Mouse (Mus musculus): Measurements from ENCODE around the gene Iqca. TPM values are rescaled to one million over a fixed set of nuclear protein-coding genes. Genes with fewer than 3 reads are reported as not detected.

Gene Iqca
- polyA plus RNA-seq, 1 experiment from 2014 or later, result 0.84 TPM

GRCm38 (mm10) chr1:90124561-90124960, 28.6 kb downstream of the Iqca start:
- Histone ChIP-seq H3K4me3 (no peak overlapping the region), H3K4me2 (replicated peaks) (no peak overlapping the region), H3K4me1 (no peaks in the 10 kb centered on the region), H3K9ac (no peak overlapping the region), H3K36me3 (no peaks in the 10 kb centered on the region), H3K27ac (no peak overlapping the region), H3K27me3 (no peaks in the 10 kb centered on the region), H3K9me3 (replicated peaks) (no peaks in the 10 kb centered on the region)
- WGBS, result 96% methylated on average over 12 of the region's 12 CpGs
- no peak for ATAC-seq (ENCODE audit: low FRiP score)

- Histone ChIP-seq H3K9me3 (replicated peaks) (no peaks in the 10 kb centered on the region), H3K27me3 (no peaks in the 10 kb centered on the region), H3K9ac (no peak overlapping the region), H3K4me2 (replicated peaks) (no peak overlapping the region), H3K27ac (no peak overlapping the region), H3K4me3 (no peak overlapping the region), H3K4me1 (no peaks in the 10 kb centered on the region), H3K36me3 (no peaks in the 10 kb centered on the region)
- ATAC-seq (ENCODE audit: low FRiP score), result no peak
- WGBS, result 81% methylated on average over 6 of the region's 6 CpGs
Measured at GRCm38 (mm10) chr1:90120706-90121105, 32.5 kb downstream of the Iqca start.

GRCm38 (mm10) chr1:90119214-90119613, 34.0 kb downstream of the Iqca start:
- no peaks in the 10 kb centered on the region for H3K9me3 ChIP-seq (replicated peaks)
- H3K4me2 ChIP-seq (replicated peaks), result no peak overlapping the region
- no peak overlapping the region for H3K27ac ChIP-seq
- H3K36me3 ChIP-seq, result no peaks in the 10 kb centered on the region
- ATAC-seq (ENCODE audit: low FRiP score), result no peak
- H3K9ac ChIP-seq, result no peak overlapping the region
- no peaks in the 10 kb centered on the region for H3K4me1 ChIP-seq
- no peak overlapping the region for H3K4me3 ChIP-seq
- H3K27me3 ChIP-seq, result no peaks in the 10 kb centered on the region
- WGBS, result 80% methylated on average over 12 of the region's 12 CpGs

- WGBS, result 85% methylated on average over 7 of the region's 7 CpGs
- Histone ChIP-seq H3K36me3 (no peaks in the 10 kb centered on the region), H3K4me3 (no peak overlapping the region), H3K27me3 (no peaks in the 10 kb centered on the region), H3K27ac (no peak overlapping the region), H3K4me2 (replicated peaks) (no peak overlapping the region), H3K9me3 (replicated peaks) (no peaks in the 10 kb centered on the region), H3K9ac (no peak overlapping the region), H3K4me1 (no peaks in the 10 kb centered on the region)
- no peak for ATAC-seq (ENCODE audit: low FRiP score)
Measured at GRCm38 (mm10) chr1:90117207-90117606, 36.0 kb downstream of the Iqca start.

- no peaks in the 10 kb centered on the region for H3K27me3 ChIP-seq
- 90% methylated on average over 5 of the region's 5 CpGs for WGBS
- H3K36me3 ChIP-seq, result no peaks in the 10 kb centered on the region
- H3K4me3 ChIP-seq, result no peak overlapping the region
- no peaks in the 10 kb centered on the region for H3K9me3 ChIP-seq (replicated peaks)
- ATAC-seq (ENCODE audit: low FRiP score), result no peak
- no peak overlapping the region for H3K4me2 ChIP-seq (replicated peaks)
- no peak overlapping the region for H3K27ac ChIP-seq
- H3K4me1 ChIP-seq, result no peaks in the 10 kb centered on the region
- H3K9ac ChIP-seq, result no peak overlapping the region
Measured at GRCm38 (mm10) chr1:90114586-90114985, 38.6 kb downstream of the Iqca start.

- Histone ChIP-seq H3K27ac (no peak overlapping the region), H3K4me2 (replicated peaks) (no peak overlapping the region), H3K9me3 (replicated peaks) (no peaks in the 10 kb centered on the region), H3K4me3 (no peak overlapping the region), H3K27me3 (no peaks in the 10 kb centered on the region), H3K36me3 (no peaks in the 10 kb centered on the region), H3K9ac (no peak overlapping the region), H3K4me1 (no peaks in the 10 kb centered on the region)
- ATAC-seq (ENCODE audit: low FRiP score), result no peak
- 82% methylated on average over 6 of the region's 6 CpGs for whole genome bisulfite sequencing
Measured at GRCm38 (mm10) chr1:90113655-90114244, 39.5 kb downstream of the Iqca start.

- no peaks in the 10 kb centered on the region for H3K9me3 ChIP-seq (replicated peaks)
- no peak for ATAC-seq (ENCODE audit: low FRiP score)
Measured at GRCm38 (mm10) chr1:90112669-90113068, 40.5 kb downstream of the Iqca start.

GRCm38 (mm10) chr1:90111198-90111839, 41.9 kb downstream of the Iqca start:
- H3K9ac ChIP-seq, result no peak overlapping the region
- H3K9me3 ChIP-seq (replicated peaks), result no peaks in the 10 kb centered on the region
- no peak overlapping the region for H3K4me2 ChIP-seq (replicated peaks)
- H3K36me3 ChIP-seq, result no peaks in the 10 kb centered on the region
- WGBS, result 63% methylated on average over 2 of the region's 2 CpGs
- H3K27ac ChIP-seq, result no peak overlapping the region
- H3K4me3 ChIP-seq, result no peak overlapping the region
- no peak for ATAC-seq (ENCODE audit: low FRiP score)
- H3K4me1 ChIP-seq, result no peaks in the 10 kb centered on the region
- H3K27me3 ChIP-seq, result no peaks in the 10 kb centered on the region

More at GRCm38 (mm10) chr1:90112669-90113068, 40.5 kb downstream of the Iqca start:
- Histone ChIP-seq H3K4me1 (no peaks in the 10 kb centered on the region), H3K4me2 (replicated peaks) (no peak overlapping the region), H3K36me3 (no peaks in the 10 kb centered on the region), H3K27ac (no peak overlapping the region), H3K4me3 (no peak overlapping the region), H3K27me3 (no peaks in the 10 kb centered on the region), H3K9ac (no peak overlapping the region)
- 76% methylated on average over 2 of the region's 2 CpGs for WGBS

- H3K9ac ChIP-seq, result no peak overlapping the region
- no peak overlapping the region for H3K27ac ChIP-seq
- H3K9me3 ChIP-seq (replicated peaks), result no peaks in the 10 kb centered on the region
- no peak for ATAC-seq (ENCODE audit: low FRiP score)
- no peaks in the 10 kb centered on the region for H3K4me1 ChIP-seq
- H3K36me3 ChIP-seq, result no peaks in the 10 kb centered on the region
- no peak overlapping the region for H3K4me2 ChIP-seq (replicated peaks)
- WGBS, result 70% methylated on average over 8 of the region's 8 CpGs
- H3K27me3 ChIP-seq, result no peaks in the 10 kb centered on the region
- H3K4me3 ChIP-seq, result no peak overlapping the region
Measured at GRCm38 (mm10) chr1:90103896-90104487, 49.2 kb downstream of the Iqca start.

- Histone ChIP-seq H3K36me3 (no peaks in the 10 kb centered on the region), H3K27me3 (no peaks in the 10 kb centered on the region), H3K4me3 (no peak overlapping the region), H3K27ac (no peak overlapping the region), H3K9me3 (replicated peaks) (no peaks in the 10 kb centered on the region), H3K4me2 (replicated peaks) (no peak overlapping the region), H3K4me1 (no peaks in the 10 kb centered on the region), H3K9ac (no peak overlapping the region)
- 84% methylated on average over 10 of the region's 10 CpGs for WGBS
- no peak for ATAC-seq (ENCODE audit: low FRiP score)
Measured at GRCm38 (mm10) chr1:90100360-90101232, 52.6 kb downstream of the Iqca start.

GRCm38 (mm10) chr1:90092816-90093493, 60.2 kb downstream of the Iqca start:
- no peak overlapping the region for H3K4me3 ChIP-seq
- no peak overlapping the region for H3K4me2 ChIP-seq (replicated peaks)
- 84% methylated on average over 10 of the region's 10 CpGs for WGBS
- H3K27me3 ChIP-seq, result no peaks in the 10 kb centered on the region
- H3K27ac ChIP-seq, result no peak overlapping the region
- H3K36me3 ChIP-seq, result no peaks in the 10 kb centered on the region
- no peaks in the 10 kb centered on the region for H3K4me1 ChIP-seq
- no peaks in the 10 kb centered on the region for H3K9me3 ChIP-seq (replicated peaks)
- no peak for ATAC-seq (ENCODE audit: low FRiP score)
- no peak overlapping the region for H3K9ac ChIP-seq
